Comparison of ENCODE assay signal across 8 mouse cellular contexts in genomic region chr7:37563831-37564400, GRCm38 (mm10).
DNase-seq lines count a peak whose midpoint lies in the region; ATAC-seq and TF ChIP-seq lines count a peak whose summit lies in the region.

No protein-coding gene starts in this region.

- peak overlapping the region; percentile 66; the same call in 1 of the 2 replicates for H3K4me2 ChIP-seq in heart, embryonic 13.5 days
- H3K4me2 ChIP-seq in embryonic facial prominence, embryonic 13.5 days = peak overlapping the region; percentile 39
- H3K4me2 ChIP-seq in hindbrain, embryonic 14.5 days (replicated peaks) = peak overlapping the region; percentile 17
- H3K4me2 ChIP-seq in myocyte (ENCODE audit: low read depth) = peak overlapping the region; percentile 48

- no peak for TF ChIP-seq POLR2A in heart, adult 2 months (IDR thresholded peaks at IDR 0.05; ENCODE audit: insufficient read depth, low read depth, low read length)
- no peak for TF ChIP-seq POLR2A in myocyte (IDR thresholded peaks at IDR 0.05; ENCODE audit: insufficient read length, low read depth)

- H3K27ac ChIP-seq in heart, embryonic 13.5 days (replicated peaks) = no peak overlapping the region
- H3K27ac ChIP-seq in heart, adult 2 months = no peak overlapping the region; the same call in 1 of the 2 replicates
- no peak overlapping the region for H3K27ac ChIP-seq in embryonic facial prominence, embryonic 13.5 days
- H3K27ac ChIP-seq in hindbrain, embryonic 14.5 days = peak overlapping the region; percentile 73

- H3K4me1 ChIP-seq in heart, embryonic 13.5 days = peaks cover 18% of the 10 kb centered on the region
- H3K4me1 ChIP-seq in heart, adult 2 months (ENCODE audit: control insufficient read depth, insufficient read depth, low read length) = peaks cover 1% of the 10 kb centered on the region
- H3K4me1 ChIP-seq in embryonic facial prominence, embryonic 13.5 days = peaks cover 33% of the 10 kb centered on the region
- H3K4me1 ChIP-seq in hindbrain, embryonic 14.5 days (replicated peaks; ENCODE audit: control insufficient read depth, insufficient read depth, low read length) = peaks cover 65% of the 10 kb centered on the region

- no peak overlapping the region for H3K9ac ChIP-seq in heart, embryonic 13.5 days
- H3K9ac ChIP-seq in heart, adult 2 months (ENCODE audit: low read depth, low read length) = no peak overlapping the region
- H3K9ac ChIP-seq in embryonic facial prominence, embryonic 13.5 days = 0 out of 2 replicates have a peak overlapping the region, but pooled peaks have one; percentile 8
- H3K9ac ChIP-seq in hindbrain, embryonic 14.5 days = peak overlapping the region; percentile 34; the same call in 1 of the 2 replicates

- H3K4me3 ChIP-seq in heart, embryonic 13.5 days = no peak overlapping the region
- H3K4me3 ChIP-seq in heart, adult 2 months = no peak overlapping the region
- no peak overlapping the region for H3K4me3 ChIP-seq in embryonic facial prominence, embryonic 13.5 days
- H3K4me3 ChIP-seq in hindbrain, embryonic 14.5 days (replicated peaks; ENCODE audit: low read length) = no peak overlapping the region
- H3K4me3 ChIP-seq in myocyte = peak overlapping the region; percentile 15

- no peak for DNase-seq in heart, adult 2 months
- DNase-seq in hindbrain, embryonic 14.5 days (ENCODE audit: low spot score) = no peak
- no peak for DNase-seq in cerebellum, adult 8-10 months
- no peak for DNase-seq in right cerebral cortex, adult 2 months (ENCODE audit: low spot score in 2 of 2)

- no peak for ATAC-seq in heart, embryonic 13.5 days (ENCODE audit: extremely low read depth, insufficient number of reproducible peaks, low FRiP score, low TSS enrichment)
- ATAC-seq in embryonic facial prominence, embryonic 13.5 days (ENCODE audit: insufficient number of reproducible peaks, insufficient read depth, low FRiP score, low TSS enrichment, low read depth) = no peak
- no peak for ATAC-seq in hindbrain, embryonic 14.5 days (ENCODE audit: low FRiP score)
- ATAC-seq in monocyte, adult 5-6 weeks (replicated peaks; ENCODE audit: insufficient number of reproducible peaks, low FRiP score, low TSS enrichment, poor library complexity, severe bottlenecking) = no peak

- 0 out of 2 replicates have a peak, but pooled peaks cover 6% of the 10 kb centered on the region for H3K27me3 ChIP-seq in heart, embryonic 13.5 days (replicated peaks)
- no peaks in the 10 kb centered on the region for H3K27me3 ChIP-seq in heart, adult 2 months (ENCODE audit: control insufficient read depth, insufficient read depth, low read length)
- H3K27me3 ChIP-seq in embryonic facial prominence, embryonic 13.5 days = peaks cover 4% of the 10 kb centered on the region; the same call in 1 of the 2 replicates
- no peaks in the 10 kb centered on the region for H3K27me3 ChIP-seq in hindbrain, embryonic 14.5 days (ENCODE audit: control insufficient read depth, insufficient read depth, low read length)
- H3K27me3 ChIP-seq in myocyte (ENCODE audit: control insufficient read depth, insufficient read depth, insufficient read length) = no peaks in the 10 kb centered on the region

- no peak for TF ChIP-seq CTCF in heart, adult 2 months (IDR thresholded peaks at IDR 0.05)

- no peaks in the 10 kb centered on the region for H3K9me3 ChIP-seq in heart, embryonic 13.5 days
- no peaks in the 10 kb centered on the region for H3K9me3 ChIP-seq in embryonic facial prominence, embryonic 13.5 days
- H3K9me3 ChIP-seq in hindbrain, embryonic 14.5 days (ENCODE audit: control insufficient read depth, low read length) = no peaks in the 10 kb centered on the region

- WGBS in heart, embryonic 13.5 days = 58% methylated on average over 6 of the region's 6 CpGs
- WGBS in heart, adult 2 months = 83% methylated on average over 6 of the region's 6 CpGs
- whole genome bisulfite sequencing in embryonic facial prominence, embryonic 13.5 days = 34% methylated on average over 6 of the region's 6 CpGs
- WGBS in hindbrain, embryonic 14.5 days = 10% methylated on average over 6 of the region's 6 CpGs

- no peak overlapping the region for H3ac ChIP-seq in myocyte (ENCODE audit: control insufficient read depth, insufficient read length)

- H3K79me2 ChIP-seq in heart, adult 2 months (replicated peaks; ENCODE audit: control insufficient read depth, insufficient read depth, low read length) = no peaks in the 10 kb centered on the region
- no peaks in the 10 kb centered on the region for H3K79me2 ChIP-seq in myocyte (ENCODE audit: control insufficient read depth, insufficient read depth)

- no peak for TF ChIP-seq EP300 in heart, adult 2 months (IDR thresholded peaks at IDR 0.05; ENCODE audit: insufficient read depth, low read depth, low read length)

- intact Hi-C loops in heart, adult 2 months (cut with DNase I) = no loop called here

- H3K36me3 ChIP-seq in heart, embryonic 13.5 days = no peaks in the 10 kb centered on the region
- H3K36me3 ChIP-seq in heart, adult 2 months (ENCODE audit: control insufficient read depth, insufficient read depth, low read length) = no peaks in the 10 kb centered on the region
- H3K36me3 ChIP-seq in embryonic facial prominence, embryonic 13.5 days = no peaks in the 10 kb centered on the region
- H3K36me3 ChIP-seq in hindbrain, embryonic 14.5 days (replicated peaks; ENCODE audit: control insufficient read depth, insufficient read depth) = peaks cover 9% of the 10 kb centered on the region; the same call in 1 of the 2 replicates
- no peaks in the 10 kb centered on the region for H3K36me3 ChIP-seq in myocyte (ENCODE audit: control insufficient read depth, insufficient read depth)

TF ChIP-seq in myocyte, 11 proteins besides CTCF, POLR2A, EP300 and RAD21:
- TF ChIP-seq USF1 (IDR thresholded peaks at IDR 0.05; ENCODE audit: low read depth) (no peak), MYOG (IDR thresholded peaks at IDR 0.05; ENCODE audit: control insufficient read depth in 1 of 3, insufficient read depth in 1 of 3, insufficient read length in 2 of 3, low read depth in 2 of 3) (no peak), SRF (IDR thresholded peaks at IDR 0.05; ENCODE audit: control insufficient read depth, insufficient read length, low read depth) (no peak), TCF3 (IDR thresholded peaks at IDR 0.05; ENCODE audit: insufficient read length, low read depth) (no peak), REST (IDR thresholded peaks at IDR 0.05; ENCODE audit: insufficient read depth, insufficient read length) (no peak), CEBPB (IDR thresholded peaks at IDR 0.05; ENCODE audit: insufficient read depth, poor library complexity, severe bottlenecking) (no peak), E2F4 (IDR thresholded peaks at IDR 0.05; ENCODE audit: insufficient read depth) (no peak), MAX (IDR thresholded peaks at IDR 0.05; ENCODE audit: low read depth) (no peak), POLR2AphosphoS2 (IDR thresholded peaks at IDR 0.05; ENCODE audit: insufficient read length, low read depth) (no peak), TCF12 (IDR thresholded peaks at IDR 0.05; ENCODE audit: insufficient read depth, poor library complexity, severe bottlenecking) (no peak)

Comparison
In these comparisons a context has a peak if more than half of its experiments do, and no peak if none do; other contexts are left out.
1. H3K9ac ChIP-seq: peak in embryonic facial prominence, embryonic 13.5 days (single experiment) and hindbrain, embryonic 14.5 days (single experiment); none in heart, embryonic 13.5 days (single experiment) and heart, adult 2 months (single experiment).
2. Peak in every context shown above with its lines, with median percentiles within 50 percentile points of each other: H3K4me2 ChIP-seq.